Mouse (Mus musculus): Measurements from ENCODE around the gene Uchl5. TPM values are rescaled to one million over a fixed set of nuclear protein-coding genes. Genes with fewer than 3 reads are reported as not detected.

The Uchl5 gene
- 31.3 and 32.7 TPM in 2 replicates for polyA plus RNA-seq (2012; rRNA removed)

DNA sequence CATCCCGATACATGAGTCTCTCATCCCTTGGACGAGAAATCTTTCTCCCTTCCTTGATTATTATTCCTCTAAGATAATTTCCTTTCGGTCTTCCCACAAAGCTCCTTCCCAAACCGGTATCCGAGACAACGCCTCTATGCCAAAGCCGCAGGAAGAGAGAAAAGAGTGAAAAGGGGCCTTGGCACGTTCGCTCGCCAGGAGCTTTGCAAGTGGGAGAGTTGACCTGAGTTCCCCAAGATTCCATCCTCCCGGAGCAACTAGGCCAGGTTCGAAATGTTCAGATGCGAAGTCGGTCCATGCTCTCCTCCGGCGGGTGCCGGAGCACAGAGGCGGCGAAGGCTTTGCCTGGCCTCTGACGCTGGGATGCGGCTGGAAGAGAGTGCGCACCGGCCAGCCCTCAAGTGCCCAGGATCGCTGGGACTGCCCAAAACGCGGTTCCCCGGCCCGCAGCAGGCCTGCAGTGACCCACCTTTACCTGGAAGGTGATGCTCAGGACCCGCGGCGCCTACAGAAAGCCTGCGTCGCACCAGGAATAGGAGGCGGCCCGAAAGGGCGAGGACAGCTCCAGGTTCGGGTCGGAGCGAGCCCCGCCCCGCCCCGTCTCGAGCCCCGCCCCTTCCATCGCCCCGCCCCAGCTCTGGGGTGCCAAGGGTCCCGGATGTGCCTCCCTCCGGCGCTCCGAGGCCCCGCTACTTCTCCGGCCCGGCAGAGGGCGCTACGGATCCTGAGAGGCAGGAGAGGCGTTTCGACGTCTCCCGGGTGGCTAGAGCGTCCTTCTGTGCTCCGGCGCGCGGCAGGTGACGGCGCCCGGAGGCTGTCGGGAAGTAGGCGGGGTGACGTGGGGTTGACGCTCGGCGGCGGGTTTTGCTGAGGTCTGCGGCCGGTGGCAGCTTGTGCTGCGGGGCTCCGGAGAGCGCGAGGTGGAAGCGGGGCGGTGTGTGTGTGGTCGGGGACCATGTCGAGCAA is at the start of gene Uchl5, which contains the start of gene Trove2:
Gene Uchl5, plus strand, starts transcription at position 827 of the 966 bp plus-strand sequence.
Gene Trove2, minus strand, starts transcription at position 623 of the 966 bp plus-strand sequence.
- DNase-seq (ENCODE audit: extremely low spot score in 1 of 2, low spot score in 1 of 2): peak; percentile 94 to 99

DNA sequence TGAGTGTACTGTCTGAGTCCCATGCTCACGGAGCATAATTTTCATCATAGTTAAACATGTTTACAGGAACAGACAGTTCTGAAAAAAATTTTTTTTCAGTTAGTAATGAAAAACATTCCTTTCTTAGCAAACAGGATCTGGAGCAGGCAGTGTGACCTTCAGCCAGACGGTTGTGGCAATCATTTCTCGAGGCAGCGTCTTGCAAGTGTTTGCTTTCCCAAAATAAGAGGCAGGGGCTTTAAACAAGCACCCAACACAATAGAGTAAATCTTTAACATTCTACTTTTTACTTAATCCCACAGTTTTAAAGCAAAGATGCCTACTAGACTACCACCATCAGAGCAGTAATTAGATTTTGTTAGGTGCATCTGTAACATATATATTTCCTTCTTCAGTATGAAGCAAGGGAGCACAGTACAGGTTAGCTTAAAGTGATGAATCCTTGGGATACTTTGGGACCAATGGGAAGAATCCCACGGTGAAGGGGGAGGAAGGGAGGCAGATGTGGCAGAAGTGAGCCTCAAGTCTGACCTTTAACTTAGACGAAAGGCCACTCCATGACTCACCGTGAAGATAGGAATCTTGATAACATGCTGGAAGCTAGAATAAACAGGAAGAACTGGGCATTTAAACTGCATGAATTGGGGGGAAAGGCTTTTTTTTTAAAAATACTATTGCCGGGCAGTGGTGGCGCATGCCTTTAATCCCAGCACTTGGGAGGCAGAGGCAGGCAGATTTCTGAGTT is 49.2 kb upstream of the Uchl5 start:
- DNase-seq (ENCODE audit: extremely low spot score in 1 of 2, low spot score in 1 of 2): no peak

DNA sequence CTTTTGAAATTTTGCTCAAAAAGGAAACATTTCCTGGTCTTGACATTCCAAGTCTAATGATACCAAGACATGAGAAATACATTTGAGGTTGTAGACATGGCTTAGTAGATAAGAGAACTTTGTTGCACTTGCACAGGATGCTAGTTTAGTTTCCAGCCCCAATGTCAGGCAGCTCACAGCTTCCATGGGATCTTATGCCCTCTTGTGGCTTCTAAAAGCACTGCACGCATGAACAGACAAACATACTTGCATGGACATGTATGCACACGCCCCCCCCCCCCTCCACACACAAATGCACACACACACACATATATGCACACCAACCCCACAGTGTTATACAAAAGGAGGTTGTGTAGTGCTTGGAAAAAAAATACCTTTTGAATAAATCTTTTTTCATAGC is 46.2 kb upstream of the Uchl5 start:
- DNase-seq (ENCODE audit: extremely low spot score in 1 of 2, low spot score in 1 of 2): no peak

DNA sequence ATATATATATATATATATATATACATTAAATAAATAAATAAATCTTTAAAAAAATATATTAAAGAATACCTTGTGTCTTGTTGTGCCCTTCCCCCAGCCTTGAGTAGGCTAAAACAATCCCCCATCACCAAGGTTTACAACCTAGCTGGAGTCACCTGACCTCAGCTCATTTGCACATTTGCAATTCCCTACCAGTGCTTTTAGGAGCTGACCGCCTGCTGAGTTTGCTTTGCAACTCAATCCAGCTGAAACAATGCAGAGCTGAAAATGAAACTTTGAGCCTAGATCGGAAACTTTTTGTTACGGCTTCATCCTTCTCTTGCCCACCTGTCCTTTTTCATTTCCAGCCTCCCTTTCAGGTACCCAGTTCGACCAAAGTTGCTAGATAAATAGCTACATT is 45.4 kb upstream of the Uchl5 start:
- DNase-seq (ENCODE audit: extremely low spot score in 1 of 2, low spot score in 1 of 2): no peak

DNA sequence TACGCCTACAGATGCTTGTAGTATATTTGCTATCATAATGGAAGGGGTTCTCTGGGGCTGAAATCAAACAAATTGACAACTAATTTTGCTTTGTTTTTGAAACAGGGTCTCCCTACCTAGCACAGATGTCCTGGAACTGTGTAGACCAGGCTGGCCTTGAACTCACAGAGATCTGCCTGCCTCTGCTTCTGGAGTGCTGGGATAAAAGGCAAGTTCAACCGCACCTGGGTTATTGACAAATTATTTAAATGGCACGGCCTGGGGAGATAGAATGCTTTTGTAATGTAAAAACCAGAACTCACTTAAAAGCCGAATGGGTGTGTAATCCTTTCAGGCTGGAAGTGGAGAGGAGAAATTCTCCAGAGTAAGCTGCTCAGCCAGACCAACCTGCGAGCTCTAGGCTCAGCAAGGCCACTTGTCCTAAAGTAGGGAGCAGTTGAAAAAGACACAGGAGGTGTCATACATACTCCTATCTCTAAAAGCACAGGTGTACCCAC is 43.1 kb upstream of the Uchl5 start:
- no peak for DNase-seq (ENCODE audit: extremely low spot score in 1 of 2, low spot score in 1 of 2)

DNA sequence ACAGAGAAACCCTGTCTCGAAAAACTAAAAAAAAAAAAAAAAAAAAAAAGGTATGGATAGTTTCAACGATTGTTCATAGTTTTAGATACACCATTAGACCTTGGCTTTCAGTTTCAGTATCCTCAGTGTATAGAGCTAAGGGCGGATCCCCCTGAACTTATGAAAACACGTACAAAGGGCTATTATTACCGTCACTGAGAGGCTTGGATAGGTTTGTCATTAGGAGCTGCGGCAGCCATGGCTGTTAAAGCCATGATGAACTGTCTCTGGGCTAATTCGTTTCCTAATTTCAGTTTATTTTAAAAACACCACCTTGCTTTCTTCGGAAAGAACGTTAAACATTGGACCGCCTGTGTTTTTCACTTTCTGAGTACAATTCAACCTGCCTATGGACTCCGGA is 38.3 kb upstream of the Uchl5 start:
- DNase-seq (ENCODE audit: extremely low spot score in 1 of 2, low spot score in 1 of 2): no peak

DNA sequence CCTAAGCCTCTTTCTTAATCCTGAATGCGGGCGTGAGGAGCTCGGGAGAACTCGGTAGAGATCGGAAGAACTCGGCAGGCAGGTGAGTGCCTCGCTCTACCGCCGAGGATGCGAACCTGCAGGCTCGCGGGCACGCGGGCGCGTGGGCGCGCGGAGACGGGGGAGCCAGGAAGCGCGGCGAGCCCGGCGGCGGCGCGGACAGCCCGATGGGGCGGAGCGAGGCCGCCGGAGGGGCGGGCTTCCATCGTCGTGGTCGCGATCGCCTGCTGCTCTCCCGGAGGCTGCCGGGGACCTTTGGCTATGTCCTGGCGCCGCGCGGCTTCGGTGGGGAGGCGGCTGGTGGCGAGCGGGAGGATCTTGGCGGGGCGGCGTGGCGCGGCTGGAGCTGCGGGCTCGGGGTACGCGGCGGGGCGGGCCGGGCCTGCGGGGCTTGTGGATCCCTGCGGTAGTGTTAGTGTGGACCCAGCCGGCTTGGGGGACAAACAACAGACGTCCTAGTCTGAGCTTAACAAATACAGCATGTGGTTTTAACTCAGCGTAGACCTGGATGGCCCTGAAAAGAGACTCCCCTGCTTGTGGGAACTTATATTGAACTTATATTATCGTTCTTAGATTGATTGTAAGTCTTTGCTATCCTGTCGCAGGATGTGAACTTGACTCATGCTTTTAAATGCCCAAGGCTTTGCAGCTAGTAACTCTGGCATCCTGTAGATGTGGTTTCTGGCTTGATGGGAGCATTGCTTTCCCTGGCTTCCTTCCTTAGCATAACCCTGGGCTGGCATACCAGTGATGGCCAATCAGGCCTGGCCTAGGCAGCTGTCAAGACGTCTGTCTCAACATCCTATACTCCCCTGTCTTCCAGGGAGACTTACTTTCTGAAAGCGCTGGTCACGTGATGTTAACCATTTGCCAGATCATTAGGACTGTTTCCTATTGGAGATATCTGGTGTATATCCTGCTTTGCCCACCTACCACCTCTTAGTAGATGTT is 37.4 kb upstream of the Uchl5 start:
- DNase-seq (ENCODE audit: extremely low spot score in 1 of 2, low spot score in 1 of 2): peak; percentile 77 to 93

DNA sequence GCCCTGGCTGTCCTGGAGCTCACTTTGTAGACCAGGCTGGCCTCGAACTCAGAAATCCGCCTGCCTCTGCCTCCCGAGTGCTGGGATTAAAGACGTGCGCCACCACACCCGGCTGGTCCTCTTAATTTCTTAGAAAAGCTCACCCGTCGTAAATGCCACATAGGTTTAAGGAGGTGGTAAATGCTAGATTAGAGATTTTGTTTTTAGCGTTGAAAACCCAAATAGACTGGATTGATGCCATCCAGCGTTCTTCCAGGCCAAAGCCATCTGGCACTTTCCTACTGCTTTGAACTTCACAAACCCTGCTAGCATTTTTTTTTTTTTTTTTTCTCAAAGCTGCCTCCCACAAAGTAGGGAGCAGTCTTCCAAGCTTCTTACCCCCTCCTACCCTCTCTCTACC is 36.5 kb upstream of the Uchl5 start:
- peak in 1 of 2 experiments; percentile 60 for DNase-seq (ENCODE audit: extremely low spot score in 1 of 2, low spot score in 1 of 2)

DNA sequence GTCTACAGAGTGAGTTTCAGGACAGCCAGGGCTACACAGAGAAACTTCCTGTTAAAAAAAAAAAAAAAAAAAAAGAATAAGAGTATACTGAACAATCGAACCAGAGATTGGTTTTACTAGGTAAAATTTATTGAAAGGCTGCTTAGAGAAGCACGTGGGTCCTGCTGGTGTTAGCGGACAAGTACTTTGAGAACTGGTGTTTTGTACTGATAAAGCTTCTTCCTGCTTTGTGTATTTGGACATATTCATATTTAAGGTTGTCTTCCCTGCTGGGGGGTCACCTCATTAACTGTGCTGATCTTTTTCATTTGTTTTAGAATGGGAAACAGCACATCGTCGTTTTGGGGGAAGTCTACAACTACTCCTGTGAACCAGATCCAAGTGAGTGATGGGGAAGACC is 35.7 kb upstream of the Uchl5 start:
- no peak for DNase-seq (ENCODE audit: extremely low spot score in 1 of 2, low spot score in 1 of 2)

DNA sequence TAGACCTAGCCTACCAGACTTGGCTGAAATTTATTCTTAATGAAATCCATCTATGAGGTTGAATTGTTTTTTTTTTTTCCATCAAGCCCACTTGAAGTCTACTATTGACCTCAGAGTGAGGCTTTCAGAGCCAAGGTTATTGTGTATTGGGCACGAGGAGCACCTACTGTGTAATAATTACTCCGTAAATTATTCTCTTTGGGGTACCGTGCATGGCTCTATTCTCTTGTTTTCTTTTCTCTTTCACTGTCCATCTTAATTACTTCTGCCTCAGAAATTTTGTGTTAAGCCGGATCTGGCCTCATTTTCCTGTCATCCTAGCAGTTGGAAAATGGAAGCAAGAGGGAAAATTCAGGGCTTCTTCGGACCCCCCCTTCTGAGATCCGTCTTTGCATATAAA is 34.9 kb upstream of the Uchl5 start:
- DNase-seq (ENCODE audit: extremely low spot score in 1 of 2, low spot score in 1 of 2): no peak

DNA sequence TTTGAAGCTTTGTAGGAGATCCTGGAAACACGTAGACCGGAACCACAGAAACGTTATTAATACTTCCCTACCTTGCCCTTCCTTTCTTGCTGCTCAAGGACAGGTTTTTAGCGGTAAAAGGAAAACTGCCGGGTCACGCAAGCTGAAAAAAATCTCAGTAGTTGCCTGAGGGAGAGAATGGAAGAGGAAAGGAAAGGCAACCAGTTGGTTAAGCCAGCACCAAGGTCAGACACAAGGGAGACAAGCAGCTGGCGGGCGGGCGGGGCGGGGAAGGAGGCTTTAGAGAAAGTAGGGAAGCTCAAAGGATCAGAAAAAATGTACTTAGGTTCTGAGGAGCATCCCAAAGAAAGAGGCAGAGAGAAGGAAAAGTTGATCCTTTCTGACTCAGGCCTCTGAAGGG is 31.2 kb upstream of the Uchl5 start:
- no peak for DNase-seq (ENCODE audit: extremely low spot score in 1 of 2, low spot score in 1 of 2)

DNA sequence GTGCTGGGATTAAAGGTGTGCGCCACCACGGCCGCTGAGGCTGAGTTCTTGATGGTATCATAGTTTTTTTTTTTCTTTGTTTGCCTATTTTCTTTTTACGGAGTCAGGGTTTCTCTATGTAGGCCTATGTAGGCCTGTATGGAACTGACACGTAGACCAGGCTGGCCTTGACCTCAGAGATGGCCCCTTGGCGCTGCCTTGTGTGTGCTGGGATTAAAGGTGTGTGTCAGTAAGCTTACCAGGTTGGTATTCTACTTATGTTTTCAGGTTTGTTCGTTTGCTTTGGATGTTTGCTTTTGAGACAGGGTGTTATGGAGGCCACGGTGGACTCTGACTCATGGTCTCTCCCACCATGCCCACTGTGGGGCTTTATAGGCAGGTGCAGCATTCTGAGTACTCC is 14.9 kb upstream of the Uchl5 start:
- DNase-seq (ENCODE audit: extremely low spot score in 1 of 2, low spot score in 1 of 2): no peak

DNA sequence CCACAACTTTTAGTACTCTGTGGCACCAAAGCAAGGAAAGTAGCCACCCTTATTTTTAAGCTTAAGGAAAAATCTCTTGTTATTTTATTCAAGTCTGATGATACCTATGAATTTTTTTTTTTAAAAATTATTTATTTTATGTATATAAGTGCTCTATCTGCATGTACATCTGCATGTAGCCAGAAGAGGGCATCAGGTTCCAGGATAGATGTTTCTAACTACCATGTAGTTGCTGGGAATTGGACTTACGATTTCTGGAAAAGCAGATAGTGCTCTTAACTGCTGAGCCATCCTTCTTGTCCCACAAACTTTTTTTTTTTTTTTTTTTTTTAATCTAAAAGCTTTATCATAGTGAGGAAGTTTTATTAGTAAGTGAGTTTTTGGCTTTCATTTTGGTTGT is 12.6 kb upstream of the Uchl5 start:
- no peak for DNase-seq (ENCODE audit: extremely low spot score in 1 of 2, low spot score in 1 of 2)

DNA sequence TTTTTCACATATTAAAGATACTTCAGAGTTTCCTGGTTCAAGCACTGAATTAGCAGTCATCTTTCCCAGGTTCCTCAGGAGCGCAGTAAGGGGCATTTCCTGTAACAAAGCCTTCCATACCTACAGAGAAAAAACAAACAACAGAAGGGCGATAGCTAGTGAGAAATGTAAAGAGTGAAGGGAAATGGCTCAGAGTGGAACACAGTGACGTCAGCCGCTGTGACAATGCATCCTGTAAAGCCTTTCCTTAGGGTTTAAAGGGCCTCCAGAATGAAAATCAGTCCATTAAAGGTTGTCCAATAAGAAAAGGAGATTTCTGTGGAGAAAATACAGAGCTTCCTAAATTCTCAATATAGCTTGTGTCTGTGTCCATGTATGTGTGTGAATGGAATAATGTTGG is 11.3 kb upstream of the Uchl5 start:
- DNase-seq (ENCODE audit: extremely low spot score in 1 of 2, low spot score in 1 of 2): no peak

DNA sequence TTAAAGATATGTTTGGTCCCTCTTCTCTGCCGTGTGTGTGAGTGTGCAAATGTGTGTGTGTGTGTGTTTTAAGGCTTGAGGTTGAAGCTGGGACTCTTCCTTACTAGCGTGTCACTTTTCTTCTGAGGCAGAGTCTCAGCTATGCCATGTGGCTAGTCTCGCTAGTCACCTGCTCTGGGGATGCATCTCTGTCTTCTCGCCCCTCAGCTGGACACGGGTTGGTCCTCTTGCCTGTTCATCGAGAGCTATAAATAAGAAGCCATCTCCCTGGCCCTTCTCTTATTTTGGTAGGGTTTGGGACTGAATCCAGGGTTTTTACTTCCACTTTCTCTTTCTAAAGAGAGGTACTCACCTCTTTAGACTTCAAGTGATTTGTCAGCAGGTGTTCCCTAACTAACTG is 10.8 kb upstream of the Uchl5 start:
- DNase-seq (ENCODE audit: extremely low spot score in 1 of 2, low spot score in 1 of 2): no peak

DNA sequence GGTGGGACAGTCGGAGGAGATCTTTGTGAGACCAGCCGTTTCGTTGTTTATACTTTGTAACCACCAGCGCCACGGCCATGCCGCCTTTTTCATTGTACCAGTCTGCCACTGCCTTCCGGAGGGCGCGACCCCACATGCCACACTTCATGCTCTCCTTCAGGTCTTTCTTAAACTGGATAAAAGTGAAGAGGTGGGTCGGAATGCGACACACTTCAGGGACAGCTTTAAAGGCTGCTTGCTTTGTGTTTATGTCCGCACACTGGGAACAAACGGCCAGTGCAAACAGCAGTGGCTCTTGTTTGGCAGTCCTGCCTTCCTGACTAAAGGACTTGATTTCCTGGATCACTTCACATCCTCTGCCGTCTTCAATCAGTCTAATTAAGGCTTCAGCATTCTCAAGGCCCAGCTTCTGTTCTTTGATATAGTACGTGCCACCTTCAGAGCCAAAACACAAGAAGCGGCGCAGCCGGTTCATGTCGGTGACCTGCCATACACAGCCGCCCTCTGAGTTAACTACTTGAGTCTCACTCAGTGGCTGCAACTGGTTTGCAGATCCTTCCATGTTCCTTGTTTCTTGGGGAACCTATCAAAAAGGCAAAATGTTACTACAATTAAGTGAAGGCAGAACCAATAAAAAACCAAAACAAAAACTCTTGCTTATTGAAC is 6.5 kb upstream of the Uchl5 start:
- no peak for DNase-seq (ENCODE audit: extremely low spot score in 1 of 2, low spot score in 1 of 2)

DNA sequence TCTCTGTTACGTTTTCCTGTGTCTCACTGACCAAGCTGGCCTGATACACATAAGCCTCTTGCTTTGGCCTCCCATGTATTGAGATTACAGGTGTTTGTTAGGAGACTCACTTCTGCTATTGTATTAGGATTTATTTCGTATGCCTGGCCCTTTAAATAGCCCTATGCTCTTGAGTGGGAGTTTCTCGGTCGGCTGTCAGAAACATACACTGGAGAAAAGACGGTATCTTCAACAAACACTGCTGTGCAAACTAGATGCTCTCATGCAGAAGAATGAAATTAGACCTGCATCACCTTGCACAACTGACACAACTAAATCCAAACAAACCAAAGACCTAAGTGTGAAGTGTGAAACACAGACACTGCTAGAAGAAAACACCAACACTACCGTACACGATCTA is 4.0 kb upstream of the Uchl5 start:
- DNase-seq (ENCODE audit: extremely low spot score in 1 of 2, low spot score in 1 of 2): no peak

DNA sequence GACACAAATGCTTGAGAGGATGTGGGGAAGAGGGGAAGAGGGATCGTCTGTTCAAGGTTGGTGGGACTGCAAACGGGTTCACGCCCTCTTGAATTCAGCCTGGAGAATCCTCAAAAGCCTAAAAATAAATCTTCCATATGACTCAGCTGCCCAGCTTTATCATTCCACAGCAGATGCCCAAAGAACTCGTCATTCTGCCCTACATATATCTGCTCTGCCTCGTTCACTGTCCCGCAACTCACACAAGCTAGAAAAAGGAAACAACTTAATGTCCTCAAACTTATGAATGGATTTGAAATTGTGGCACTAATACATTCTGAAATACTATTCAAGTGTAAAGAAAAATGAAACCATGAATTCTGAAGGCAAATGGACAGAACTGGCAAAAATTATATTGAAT is 3.2 kb upstream of the Uchl5 start:
- peak in 1 of 2 experiments; percentile 40 for DNase-seq (ENCODE audit: extremely low spot score in 1 of 2, low spot score in 1 of 2)

DNA sequence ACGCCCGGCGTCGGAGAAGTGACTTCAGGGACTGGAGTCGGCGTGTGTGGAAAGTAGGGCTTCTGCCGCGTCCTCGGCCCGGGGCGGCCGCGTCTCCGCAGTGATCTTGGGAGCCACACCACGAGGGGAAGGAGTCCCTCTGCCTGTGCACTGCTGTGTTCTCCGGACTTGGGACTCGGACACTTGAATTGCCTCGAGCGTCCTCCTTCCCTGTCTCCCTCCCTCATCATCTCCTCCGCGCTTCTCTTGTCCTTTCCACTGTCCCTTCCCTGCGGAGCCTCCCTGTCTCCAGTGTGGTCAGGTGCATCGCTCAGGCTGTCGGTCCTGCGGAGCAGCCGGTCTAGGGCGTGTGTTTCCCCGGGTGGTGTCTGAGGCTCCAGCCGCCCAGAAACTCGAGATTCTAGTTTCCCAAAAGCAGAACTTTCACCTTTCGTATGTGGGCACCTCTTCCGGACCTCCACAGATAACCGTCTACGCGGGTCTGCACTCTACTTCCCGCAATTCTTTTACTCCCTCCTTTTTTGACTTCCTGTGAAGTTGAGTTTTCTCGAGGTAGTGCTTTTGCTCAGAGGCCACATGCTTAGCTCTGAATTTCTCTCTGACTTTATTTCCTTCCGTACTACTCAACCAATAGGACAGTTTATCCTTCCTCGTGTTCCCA is 616 bp downstream of the Uchl5 start:
- peak in 1 of 2 experiments; percentile 20 for DNase-seq (ENCODE audit: extremely low spot score in 1 of 2, low spot score in 1 of 2)

All from frontal cortex, adult 2 months (tissue).